Mouse (Mus musculus) heart, postnatal 0 days (tissue): ENCODE results near the gene Bap1. TPM values are rescaled to one million over a fixed set of nuclear protein-coding genes. Genes with fewer than 3 reads are reported as not detected.

Source experiments
- ATAC-seq: fragments of 200-750 bp; cut with Nextera tagmentation; 2 replicates; pipeline ENCODE4 v1.8.0; 2017; ENCODE audit warnings: low read depth, moderate number of reproducible peaks, moderate library complexity; ENCODE audit not compliant: insufficient read depth
- DNase-seq: peaks from one replicate; pipeline ENCODE4 v3.0.0-alpha.2; 2016; ENCODE audit warnings: low spot score
- H3K27ac ChIP-seq: fragments of 300-500 bp; sonication (generic); 2 replicates; pipeline ENCODE4 v1.5.1; 2014; ENCODE audit warnings: low read depth, mild to moderate bottlenecking
- H3K27me3 ChIP-seq: fragments of 300-500 bp; sonication (generic); 2 replicates; pipeline ENCODE4 v1.6.1; 2014; ENCODE audit warnings: low read length, mixed read lengths; ENCODE audit not compliant: control insufficient read depth, insufficient read depth
- H3K36me3 ChIP-seq: fragments of 300-500 bp; sonication (generic); replicated peaks from 2 replicates; pipeline ENCODE4 v1.6.1; 2014; ENCODE audit warnings: low read length, mixed read lengths; ENCODE audit not compliant: control insufficient read depth, insufficient read depth
- H3K4me1 ChIP-seq: fragments of 300-500 bp; sonication (generic); 2 replicates; pipeline ENCODE4 v1.6.1; 2014; ENCODE audit warnings: antibody characterized with exemption; ENCODE audit not compliant: control insufficient read depth, insufficient read depth
- H3K4me2 ChIP-seq: fragments of 300-500 bp; sonication (generic); 2 replicates; pipeline ENCODE4 v1.6.1; 2014; ENCODE audit warnings: low read depth, mild to moderate bottlenecking, low read length, moderate library complexity
- H3K4me3 ChIP-seq: fragments of 300-500 bp; sonication (generic); 2 replicates; pipeline ENCODE4 v1.5.1; 2014; ENCODE audit warnings: low read depth, low read length
- H3K9ac ChIP-seq: fragments of 300-500 bp; sonication (generic); replicated peaks from 2 replicates; pipeline ENCODE4 v1.6.1; 2014; ENCODE audit warnings: low read depth, low read length, mixed read lengths
- H3K9me3 ChIP-seq: fragments of 300-500 bp; sonication (generic); replicated peaks from 2 replicates; pipeline ENCODE4 v1.6.1; 2016; ENCODE audit warnings: low read length; ENCODE audit not compliant: control insufficient read depth
- CTCF ChIP-seq: IDR thresholded peaks from 2 replicates; pipeline ENCODE4 v1.5.1; 2016; ENCODE audit warnings: antibody characterized with exemption, control low read depth, low read depth
- EP300 ChIP-seq: IDR thresholded peaks from 2 replicates; pipeline ENCODE4 v1.6.1; 2016; ENCODE audit warnings: antibody characterized with exemption, low read depth
- WGBS: fragments of 180-500 bp; shearing (Covaris S2); extraction: QIAGEN DNeasy Blood & Tissue Kit; methylation state at CpG from one replicate; pipeline ENCODE4 v1.1.7; 2014; 5-methylcytosine and 5-hydroxymethylcytosine counted together
- polyA plus RNA-seq: library from polyadenylated mRNA; unstranded; fragments of >200 nt; fragmentation: Nextera tagmentation; extraction: Ambion mirVana; gene quantifications from 2 replicates; pipeline ENCODE4 v1.2.1, GENCODE M21; 2015
- total RNA-seq: library from RNA; depleted of rRNA; stranded (reverse); fragments of >200 nt; gene quantifications from 2 replicates; pipeline ENCODE4 v1.2.3, GENCODE M21; 2014; ENCODE audit warnings: low replicate concordance

Bap1 gene
- total and polyA plus RNA-seq, 2 experiments from 2014 or later = 38.6 to 51.1 TPM

DNA sequence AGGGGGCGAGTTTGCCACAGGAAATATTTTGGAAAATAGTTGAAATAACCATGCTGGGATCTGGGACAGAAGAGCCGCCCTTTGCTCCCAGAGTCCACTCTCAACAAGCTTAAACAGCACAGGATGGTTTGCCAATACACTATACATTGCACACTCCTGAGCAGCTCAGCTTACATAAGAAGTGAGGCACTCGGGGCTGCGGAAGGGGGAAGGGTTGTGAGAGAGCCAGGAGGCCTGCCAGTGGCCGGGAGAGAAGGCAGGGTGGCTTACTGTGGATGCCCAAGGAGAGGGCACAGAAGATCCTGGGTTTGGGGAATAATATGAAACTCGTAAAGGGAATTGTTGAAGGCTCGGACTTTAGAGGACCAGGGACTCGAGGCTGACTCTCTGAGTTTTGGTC lies 37.4 kb upstream of the Bap1 start:
- no peak overlapping the region for H3K4me2 ChIP-seq
- ATAC-seq = no peak
- no peak overlapping the region for H3K4me3 ChIP-seq
- H3K27ac ChIP-seq = peak overlapping the region; percentile 77
- WGBS = 33% methylated on average over 8 of the region's 8 CpGs
- TF ChIP-seq CTCF (no peak), EP300 (peak; percentile 78; the same call in 1 of the 2 replicates)
- peaks cover 22% of the 10 kb centered on the region for H3K36me3 ChIP-seq
- H3K27me3 ChIP-seq = no peaks in the 10 kb centered on the region
- H3K9ac ChIP-seq = no peak overlapping the region
- no peaks in the 10 kb centered on the region for H3K9me3 ChIP-seq
- peaks cover 19% of the 10 kb centered on the region for H3K4me1 ChIP-seq
- DNase-seq = no peak

- DNase-seq (no peak), ATAC-seq (peak; percentile 24)
- WGBS = 60% methylated on average over 3 of the region's 3 CpGs
- no peak overlapping the region for H3K9ac ChIP-seq
- peaks cover 19% of the 10 kb centered on the region for H3K4me1 ChIP-seq
- peak overlapping the region; percentile 77 for H3K27ac ChIP-seq
- no peak for TF ChIP-seq CTCF
- no peak for TF ChIP-seq EP300
- H3K36me3 ChIP-seq = peaks cover 22% of the 10 kb centered on the region
- no peaks in the 10 kb centered on the region for H3K27me3 ChIP-seq
- H3K4me3 ChIP-seq = no peak overlapping the region
- no peaks in the 10 kb centered on the region for H3K9me3 ChIP-seq
- no peak overlapping the region for H3K4me2 ChIP-seq
Measured at GRCm38 (mm10) chr14:31214684-31215083, 36.6 kb upstream of the Bap1 start.

- Histone ChIP-seq H3K27me3 (no peaks in the 10 kb centered on the region), H3K36me3 (peaks cover 16% of the 10 kb centered on the region), H3K4me2 (no peak overlapping the region), H3K4me3 (no peak overlapping the region), H3K9me3 (no peaks in the 10 kb centered on the region), H3K9ac (0 out of 2 replicates have a peak overlapping the region, but pooled peaks have one; percentile 23), H3K4me1 (peaks cover 19% of the 10 kb centered on the region), H3K27ac (peak overlapping the region; percentile 40; the same call in 1 of the 2 replicates)
- peak; percentile 15 for ATAC-seq
- WGBS = 28% methylated on average over 15 of the region's 15 CpGs
- TF ChIP-seq EP300 = no peak
- peak; percentile 97 for TF ChIP-seq CTCF
- no peak for DNase-seq
Measured at GRCm38 (mm10) chr14:31215157-31216002, 35.9 kb upstream of the Bap1 start.

GRCm38 (mm10) chr14:31216846-31217245 lies 34.4 kb upstream of the Bap1 start, which contains the start of gene Nisch:
Gene Nisch (minus strand): TSS chr14:31216946.
- H3K36me3 ChIP-seq = peaks cover 6% of the 10 kb centered on the region; the same call in 1 of the 2 replicates
- 55% methylated on average over 2 of the region's 2 CpGs for WGBS
- DNase-seq = no peak
- peak within 1 kb of the TSS; percentile 49; the same call in 1 of the 2 replicates for H3K27ac ChIP-seq
- H3K4me1 ChIP-seq = peaks cover 19% of the 10 kb centered on the region
- H3K4me3 ChIP-seq = peak within 1 kb of the TSS; percentile 17; the same call in 1 of the 2 replicates
- H3K9ac ChIP-seq = 0 out of 2 replicates have a peak within 1 kb of the TSS, but pooled peaks have one; percentile 23
- no peaks in the 10 kb centered on the region for H3K27me3 ChIP-seq
- no peak for ATAC-seq
- H3K4me2 ChIP-seq = peak within 1 kb of the TSS; percentile 28; the same call in 1 of the 2 replicates
- H3K9me3 ChIP-seq = no peaks in the 10 kb centered on the region
- TF ChIP-seq EP300 = no peak
- no peak for TF ChIP-seq CTCF

- H3K27ac ChIP-seq = peak within 1 kb of the TSS; percentile 49; the same call in 1 of the 2 replicates
- no peak within 1 kb of the TSS for H3K9ac ChIP-seq
- DNase-seq (peak; percentile 76), ATAC-seq (peak; percentile 61)
- no peaks in the 10 kb centered on the region for H3K27me3 ChIP-seq
- no peaks in the 10 kb centered on the region for H3K9me3 ChIP-seq
- H3K4me2 ChIP-seq = peak within 1 kb of the TSS; percentile 28; the same call in 1 of the 2 replicates
- peaks cover 12% of the 10 kb centered on the region for H3K4me1 ChIP-seq
- H3K4me3 ChIP-seq = peak within 1 kb of the TSS; percentile 17; the same call in 1 of the 2 replicates
- WGBS = 7% methylated on average over 11 of the region's 11 CpGs
- H3K36me3 ChIP-seq = no peaks in the 10 kb centered on the region
- TF ChIP-seq EP300 = no peak
- peak; percentile 77 for TF ChIP-seq CTCF
Measured at GRCm38 (mm10) chr14:31217666-31218065, 33.6 kb upstream of the Bap1 start, which contains the start of gene Sema3g. Gene Sema3g (plus strand): TSS chr14:31217860.
